Mouse (Mus musculus): ENCODE data around the gene Ppp1r17.

GRCm38 (mm10) chr6:56063736-56064135 is 46.4 kb downstream of the Ppp1r17 start:
- TF ChIP-seq POLR2A (IDR thresholded peaks at IDR 0.05; ENCODE audit: low read depth, low read length) (no peak), CTCF (IDR thresholded peaks at IDR 0.05; ENCODE audit: extremely low read depth, insufficient read depth, insufficient read length, insufficient replicate concordance) (no peak)

All from spleen, adult 2 months (tissue).